9 mouse cellular contexts compared by ENCODE assay signal in genomic region chr15:40130880-40131478, GRCm38 (mm10). TPM values are rescaled to one million over a fixed set of nuclear protein-coding genes. Genes with fewer than 3 reads are reported as not detected.
DNase-seq lines count a peak whose midpoint lies in the region; ATAC-seq and TF ChIP-seq lines count a peak whose summit lies in the region.
"Had no signal": no experiment of that assay in that cellular context is flagged by ENCODE, and none has a peak within 500 bp of the region (broad histone marks: within the 10 kb centered on the region; RNA-seq: fewer than 3 reads in every experiment).

No protein-coding gene starts in this region.

- H3K27ac ChIP-seq in heart, adult 2 months = no peak overlapping the region
- no peak overlapping the region for H3K27ac ChIP-seq in kidney, embryonic 16.5 days (ENCODE audit: low read length)
- H3K27ac ChIP-seq in liver, embryonic 13.5 days = no peak overlapping the region
- H3K27ac ChIP-seq in neural tube, embryonic 13.5 days (replicated peaks) = no peak overlapping the region
- H3K27ac ChIP-seq: embryonic facial prominence, embryonic 13.5 days had no signal

- peak; percentile 100; the same call in 1 of the 2 replicates for TF ChIP-seq CTCF in heart, adult 2 months (IDR thresholded peaks at IDR 0.05)

- 0 out of 2 replicates have a peak, but pooled peaks have one; percentile 31 for TF ChIP-seq EP300 in heart, adult 2 months (IDR thresholded peaks at IDR 0.05; ENCODE audit: insufficient read depth, low read depth, low read length)

- H3K79me2 ChIP-seq in heart, adult 2 months (replicated peaks; ENCODE audit: control insufficient read depth, insufficient read depth, low read length) = no peaks in the 10 kb centered on the region

- no peaks in the 10 kb centered on the region for H3K36me3 ChIP-seq in heart, adult 2 months (ENCODE audit: control insufficient read depth, insufficient read depth, low read length)
- H3K36me3 ChIP-seq in kidney, embryonic 16.5 days (ENCODE audit: insufficient read depth, low read length) = no peaks in the 10 kb centered on the region
- no peaks in the 10 kb centered on the region for H3K36me3 ChIP-seq in liver, embryonic 13.5 days
- no peaks in the 10 kb centered on the region for H3K36me3 ChIP-seq in neural tube, embryonic 13.5 days
- H3K36me3 ChIP-seq: embryonic facial prominence, embryonic 13.5 days had no signal

- no peaks in the 10 kb centered on the region; the same call in 1 of the 2 replicates for H3K4me1 ChIP-seq in heart, adult 2 months (ENCODE audit: control insufficient read depth, insufficient read depth, low read length)
- H3K4me1 ChIP-seq in kidney, embryonic 16.5 days (ENCODE audit: insufficient read depth, low read length) = no peaks in the 10 kb centered on the region
- H3K4me1 ChIP-seq in liver, embryonic 13.5 days (replicated peaks) = no peaks in the 10 kb centered on the region
- peaks cover 8% of the 10 kb centered on the region; the same call in 1 of the 2 replicates for H3K4me1 ChIP-seq in neural tube, embryonic 13.5 days (replicated peaks)

- no peaks in the 10 kb centered on the region for H3K9me3 ChIP-seq in kidney, embryonic 16.5 days (ENCODE audit: low read length)
- H3K9me3 ChIP-seq in liver, embryonic 13.5 days (replicated peaks) = no peaks in the 10 kb centered on the region
- H3K9me3 ChIP-seq in neural tube, embryonic 13.5 days = no peaks in the 10 kb centered on the region
- H3K9me3 ChIP-seq: embryonic facial prominence, embryonic 13.5 days had no signal

- H3K4me3 ChIP-seq in heart, adult 2 months = no peak overlapping the region
- no peak overlapping the region for H3K4me3 ChIP-seq in kidney, embryonic 16.5 days (ENCODE audit: low read length)
- no peak overlapping the region for H3K4me3 ChIP-seq in liver, embryonic 13.5 days (replicated peaks)
- no peak overlapping the region for H3K4me3 ChIP-seq in neural tube, embryonic 13.5 days
- H3K4me3 ChIP-seq: embryonic facial prominence, embryonic 13.5 days had no signal

- H3K27me3 ChIP-seq in heart, adult 2 months (ENCODE audit: control insufficient read depth, insufficient read depth, low read length) = no peaks in the 10 kb centered on the region
- no peaks in the 10 kb centered on the region for H3K27me3 ChIP-seq in kidney, embryonic 16.5 days (ENCODE audit: insufficient read depth, low read length)
- H3K27me3 ChIP-seq in liver, embryonic 13.5 days = no peaks in the 10 kb centered on the region
- H3K27me3 ChIP-seq in neural tube, embryonic 13.5 days = no peaks in the 10 kb centered on the region
- H3K27me3 ChIP-seq: embryonic facial prominence, embryonic 13.5 days had no signal

- ATAC-seq in kidney, embryonic 16.5 days (ENCODE audit: low FRiP score, low TSS enrichment) = peak; percentile 43; the same call in 1 of the 2 replicates
- no peak for ATAC-seq in liver, embryonic 13.5 days (ENCODE audit: low read depth)
- ATAC-seq in neural tube, embryonic 13.5 days (ENCODE audit: low read depth) = peak; percentile 38; the same call in 1 of the 2 replicates

- 17% methylated on average over 15 of the region's 15 CpGs for WGBS in heart, adult 2 months
- 18% methylated on average over 15 of the region's 15 CpGs for WGBS in kidney, embryonic 16.5 days
- 17% methylated on average over 15 of the region's 15 CpGs for WGBS in liver, embryonic 13.5 days (ENCODE audit: insufficient replicate concordance)
- 18% methylated on average over 15 of the region's 15 CpGs for WGBS in neural tube, embryonic 13.5 days

- DNase-seq in B cell, adult 2 months = peak; percentile 56 to 57
- peak; percentile 37 for DNase-seq in adrenal gland, adult 8-10 months
- peak; percentile 78 for DNase-seq in embryo, embryonic 11 days
- peak; percentile 48 to 86 for DNase-seq in heart, adult 2 months
- DNase-seq in liver, embryonic 13.5 days = peak; percentile 10
- DNase-seq in testis, postnatal 14 days (ENCODE audit: low spot score) = peak; percentile 54

- no peak for TF ChIP-seq POLR2A in heart, adult 2 months (IDR thresholded peaks at IDR 0.05; ENCODE audit: insufficient read depth, low read depth, low read length)

- intact Hi-C loops in heart, adult 2 months (cut with DNase I) = loop anchor here (1.0 kb wide), 1 partner anchor 270 kb away; no protein-coding TSS in a partner anchor

- H3K9ac ChIP-seq in heart, adult 2 months (ENCODE audit: low read depth, low read length) = no peak overlapping the region
- H3K9ac ChIP-seq in kidney, embryonic 16.5 days (replicated peaks; ENCODE audit: low read length) = no peak overlapping the region
- no peak overlapping the region for H3K9ac ChIP-seq in liver, embryonic 13.5 days
- no peak overlapping the region for H3K9ac ChIP-seq in neural tube, embryonic 13.5 days
- H3K9ac ChIP-seq: embryonic facial prominence, embryonic 13.5 days had no signal

- no peak overlapping the region for H3K4me2 ChIP-seq in kidney, embryonic 16.5 days (replicated peaks; ENCODE audit: low read depth, low read length)
- H3K4me2 ChIP-seq in liver, embryonic 13.5 days = no peak overlapping the region
- no peak overlapping the region for H3K4me2 ChIP-seq in neural tube, embryonic 13.5 days
- H3K4me2 ChIP-seq: embryonic facial prominence, embryonic 13.5 days had no signal

RNA-seq across cellular contexts. Expression of gene 9330182O14Rik, which starts 3.2 kb away (rescaled TPM):
- total RNA-seq in adrenal gland, adult 8-10 months (2022) = under 1 TPM in 1 of 4 experiments, not detected in 3; 0.35 TPM
- not detected for total RNA-seq in heart, adult 2 months (2021)
- not detected in 2 replicates for polyA plus RNA-seq in heart, adult 2 months (2012; rRNA removed)
- not detected in 2 replicates for polyA plus RNA-seq in kidney, embryonic 16.5 days (2015; fragmentation: Nextera tagmentation; extraction: Ambion mirVana)
- polyA plus RNA-seq in liver, embryonic 13.5 days (2015; fragmentation: Nextera tagmentation; extraction: Ambion mirVana) = not detected in 2 replicates
- polyA plus RNA-seq in neural tube, embryonic 13.5 days (2015; fragmentation: Nextera tagmentation; extraction: Ambion mirVana) = not detected in 2 replicates
- polyA plus RNA-seq: embryonic facial prominence, embryonic 13.5 days had no signal

Comparison
In these comparisons a context has a peak if more than half of its experiments do, and no peak if none do; other contexts are left out.
1. DNase-seq: peak in every context shown above with its lines; median percentile 78 in embryo, embryonic 11 days; 67 in heart, adult 2 months; 56 in B cell, adult 2 months; 54 in testis, postnatal 14 days; 37 in adrenal gland, adult 8-10 months; 10 in liver, embryonic 13.5 days.